In the genomic region with DNA sequence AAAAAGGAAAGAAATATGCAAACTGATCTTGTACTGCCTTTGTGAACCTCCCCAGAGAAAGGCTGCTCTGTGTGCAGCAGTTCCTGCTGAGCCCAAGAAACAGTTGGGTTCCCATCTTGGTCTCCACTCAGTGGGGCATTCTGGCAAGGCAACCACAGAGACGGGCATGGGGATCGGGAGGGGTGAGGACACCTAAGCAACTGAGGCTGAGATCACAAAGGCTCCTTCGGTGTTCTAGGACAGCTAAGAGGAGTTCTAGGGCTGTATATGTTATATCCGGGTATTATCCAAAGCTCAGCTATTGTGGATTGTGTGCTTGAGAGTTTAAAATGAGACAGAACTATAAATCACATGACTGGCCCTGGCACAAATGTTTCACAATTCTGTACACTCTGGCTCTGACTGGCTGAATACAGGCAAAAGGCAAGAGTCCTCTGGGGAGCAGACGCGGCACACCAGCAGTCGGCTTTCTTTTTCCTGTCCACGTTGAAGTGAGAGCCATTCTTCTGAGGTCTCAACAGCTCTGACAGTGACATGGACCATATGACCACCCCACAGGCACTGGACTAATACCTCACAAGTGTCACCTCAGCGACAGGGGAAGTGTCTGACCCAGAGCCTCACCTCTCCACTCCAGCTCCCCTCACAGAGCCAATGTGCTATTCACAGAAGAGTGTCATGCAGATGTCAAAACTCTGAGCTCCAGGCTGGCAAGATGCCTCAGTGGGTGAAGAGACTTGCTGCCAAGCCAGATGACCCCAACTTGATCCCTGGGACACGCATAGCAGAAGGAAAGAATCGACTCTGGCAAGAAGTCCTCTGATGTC, we compare ENCODE assay signal across 8 mouse cellular contexts.
DNase-seq lines count a peak whose midpoint lies in the region; ATAC-seq lines count a peak whose summit lies in the region.
"Had no signal": no experiment of that assay in that cellular context is flagged by ENCODE, and none has a peak within 500 bp of the region (broad histone marks: within the 10 kb centered on the region; RNA-seq: fewer than 3 reads in every experiment).

No protein-coding gene starts in this region.

- H3K9me3 ChIP-seq in heart, embryonic 16.5 days (replicated peaks; ENCODE audit: control insufficient read depth, low read length) = no peaks in the 10 kb centered on the region
- no peaks in the 10 kb centered on the region for H3K9me3 ChIP-seq in forebrain, embryonic 10.5 days
- H3K9me3 ChIP-seq: midbrain, embryonic 15.5 days had no signal

- ATAC-seq in heart, embryonic 16.5 days (replicated peaks; ENCODE audit: extremely low read depth, insufficient read depth, low FRiP score) = peak; percentile 80
- no peak for ATAC-seq in erythroid progenitor cell, adult 5-6 weeks (replicated peaks; ENCODE audit: low FRiP score, poor library complexity, severe bottlenecking)
- ATAC-seq: midbrain, embryonic 15.5 days had no signal

- DNase-seq in NIH3T3 (ENCODE audit: low read depth) = peak; percentile 64
- DNase-seq in adrenal gland, postnatal 10 days = peak; percentile 71
- DNase-seq in kidney, postnatal 4 days = peak; percentile 27 to 53
- no peak for DNase-seq in right cerebral cortex, postnatal 36 days (ENCODE audit: low spot score in 2 of 2)
- no peak for DNase-seq in forebrain, embryonic 10.5 days (ENCODE audit: extremely low spot score, low spot score)

- WGBS in heart, embryonic 16.5 days = 29% methylated on average over 11 of the region's 11 CpGs
- WGBS in forebrain, embryonic 10.5 days = 84% methylated on average over 11 of the region's 11 CpGs

- H3K4me1 ChIP-seq in heart, embryonic 16.5 days (ENCODE audit: control insufficient read depth, insufficient read depth, low read length) = peaks cover 61% of the 10 kb centered on the region
- peaks cover 18% of the 10 kb centered on the region for H3K4me1 ChIP-seq in forebrain, embryonic 10.5 days

- peak overlapping the region; percentile 88 for H3K27ac ChIP-seq in heart, embryonic 16.5 days (ENCODE audit: low read length)
- H3K27ac ChIP-seq in forebrain, embryonic 10.5 days = no peak overlapping the region
- H3K27ac ChIP-seq: midbrain, embryonic 15.5 days had no signal

- H3K9ac ChIP-seq in heart, embryonic 16.5 days (ENCODE audit: low read length) = peak overlapping the region; percentile 38
- H3K9ac ChIP-seq: midbrain, embryonic 15.5 days had no signal

- H3K36me3 ChIP-seq in heart, embryonic 16.5 days (ENCODE audit: control insufficient read depth, insufficient read depth) = no peaks in the 10 kb centered on the region
- H3K36me3 ChIP-seq in forebrain, embryonic 10.5 days (replicated peaks) = no peaks in the 10 kb centered on the region
- H3K36me3 ChIP-seq: midbrain, embryonic 15.5 days had no signal

- H3K4me3 ChIP-seq in heart, embryonic 16.5 days (ENCODE audit: low read length) = no peak overlapping the region
- no peak overlapping the region for H3K4me3 ChIP-seq in forebrain, embryonic 10.5 days
- H3K4me3 ChIP-seq: midbrain, embryonic 15.5 days had no signal

- H3K4me2 ChIP-seq in heart, embryonic 16.5 days (ENCODE audit: low read depth, low read length) = peak overlapping the region; percentile 22; the same call in 1 of the 2 replicates
- H3K4me2 ChIP-seq: midbrain, embryonic 15.5 days had no signal

- H3K27me3 ChIP-seq in heart, embryonic 16.5 days (ENCODE audit: control insufficient read depth, insufficient read depth, low read length) = no peaks in the 10 kb centered on the region
- no peaks in the 10 kb centered on the region for H3K27me3 ChIP-seq in forebrain, embryonic 10.5 days (ENCODE audit: poor library complexity, severe bottlenecking)
- H3K27me3 ChIP-seq: midbrain, embryonic 15.5 days had no signal

Comparison
In these comparisons a context has a peak if more than half of its experiments do, and no peak if none do; other contexts are left out.
1. DNase-seq: peak in NIH3T3 (single experiment), adrenal gland, postnatal 10 days (single experiment) and kidney, postnatal 4 days (2 of 2); none in right cerebral cortex, postnatal 36 days (0 of 2) and forebrain, embryonic 10.5 days (single experiment).